Mouse (Mus musculus) midbrain, postnatal 0 days (tissue): Measurements from ENCODE around the gene Kcnk4. TPM values are rescaled to one million over a fixed set of nuclear protein-coding genes. Genes with fewer than 3 reads are reported as not detected.
A peak's percentile ranks its signal among the peaks of the same experiment; 100 is the strongest.

ENCODE experiments used
- ATAC-seq: fragments of 200-750 bp; cut with Nextera tagmentation; 2 replicates; pipeline ENCODE4 v1.8.0; 2017; ENCODE audit warnings: moderate number of reproducible peaks, mild to moderate bottlenecking, moderate TSS enrichment, moderate library complexity; ENCODE audit not compliant: low FRiP score
- DNase-seq: peaks from one replicate; pipeline ENCODE4 v3.0.0-alpha.2; 2015; ENCODE audit warnings: low spot score
- H3K27ac ChIP-seq: fragments of 300-500 bp; sonication (generic); 2 replicates; pipeline ENCODE4 v1.5.1; 2014; ENCODE audit warnings: low read depth, mild to moderate bottlenecking, low read length, mixed read lengths
- H3K27me3 ChIP-seq: fragments of 300-500 bp; sonication (generic); 2 replicates; pipeline ENCODE4 v1.6.1; 2014; ENCODE audit warnings: low read length, control low read depth, mixed read lengths; ENCODE audit not compliant: insufficient read depth
- H3K36me3 ChIP-seq: fragments of 300-500 bp; sonication (generic); 2 replicates; pipeline ENCODE4 v1.6.1; 2014; ENCODE audit warnings: low read length, control low read depth, mixed read lengths; ENCODE audit not compliant: insufficient read depth
- H3K4me1 ChIP-seq: fragments of 300-500 bp; sonication (generic); 2 replicates; pipeline ENCODE4 v1.6.1; 2014; ENCODE audit warnings: mild to moderate bottlenecking, control low read depth, antibody characterized with exemption, low read length, mixed read lengths; ENCODE audit not compliant: insufficient read depth
- H3K4me2 ChIP-seq: fragments of 300-500 bp; sonication (generic); 2 replicates; pipeline ENCODE4 v1.6.1; 2014; ENCODE audit warnings: low read depth, mild to moderate bottlenecking, low read length, mixed read lengths; ENCODE audit not compliant: poor library complexity, severe bottlenecking
- H3K4me3 ChIP-seq: fragments of 300-500 bp; sonication (generic); 2 replicates; pipeline ENCODE4 v1.5.1; 2014; ENCODE audit warnings: low read depth, mild to moderate bottlenecking, low read length, moderate library complexity
- H3K9ac ChIP-seq: fragments of 300-500 bp; sonication (generic); replicated peaks from 2 replicates; pipeline ENCODE4 v1.6.1; 2014; ENCODE audit warnings: mild to moderate bottlenecking, low read length, moderate library complexity, mixed read lengths; ENCODE audit not compliant: poor library complexity, severe bottlenecking
- H3K9me3 ChIP-seq: fragments of 300-500 bp; sonication (generic); 2 replicates; pipeline ENCODE4 v1.6.1; 2016; ENCODE audit warnings: low read length, control low read depth
- CTCF ChIP-seq: IDR thresholded peaks from 2 replicates; pipeline ENCODE4 v1.5.1; 2016; ENCODE audit warnings: antibody characterized with exemption, mild to moderate bottlenecking
- WGBS: fragments of 180-500 bp; shearing (Covaris S2); extraction: QIAGEN DNeasy Blood & Tissue Kit; methylation state at CpG from one replicate; pipeline ENCODE4 v1.1.7; 2014; 5-methylcytosine and 5-hydroxymethylcytosine counted together
- polyA plus RNA-seq: library from polyadenylated mRNA; unstranded; fragments of >200 nt; fragmentation: Nextera tagmentation; extraction: Ambion mirVana; gene quantifications from 2 replicates; pipeline ENCODE4 v1.2.1, GENCODE M21; 2015
- total RNA-seq: library from RNA; depleted of rRNA; stranded (reverse); fragments of >200 nt; gene quantifications from 2 replicates; pipeline ENCODE4 v1.2.3, GENCODE M21; 2014; rRNA removed

The Kcnk4 gene
- total RNA-seq (7.9 and 13.6 TPM in 2 replicates), polyA plus RNA-seq (17.8 and 18.0 TPM in 2 replicates)

DNA sequence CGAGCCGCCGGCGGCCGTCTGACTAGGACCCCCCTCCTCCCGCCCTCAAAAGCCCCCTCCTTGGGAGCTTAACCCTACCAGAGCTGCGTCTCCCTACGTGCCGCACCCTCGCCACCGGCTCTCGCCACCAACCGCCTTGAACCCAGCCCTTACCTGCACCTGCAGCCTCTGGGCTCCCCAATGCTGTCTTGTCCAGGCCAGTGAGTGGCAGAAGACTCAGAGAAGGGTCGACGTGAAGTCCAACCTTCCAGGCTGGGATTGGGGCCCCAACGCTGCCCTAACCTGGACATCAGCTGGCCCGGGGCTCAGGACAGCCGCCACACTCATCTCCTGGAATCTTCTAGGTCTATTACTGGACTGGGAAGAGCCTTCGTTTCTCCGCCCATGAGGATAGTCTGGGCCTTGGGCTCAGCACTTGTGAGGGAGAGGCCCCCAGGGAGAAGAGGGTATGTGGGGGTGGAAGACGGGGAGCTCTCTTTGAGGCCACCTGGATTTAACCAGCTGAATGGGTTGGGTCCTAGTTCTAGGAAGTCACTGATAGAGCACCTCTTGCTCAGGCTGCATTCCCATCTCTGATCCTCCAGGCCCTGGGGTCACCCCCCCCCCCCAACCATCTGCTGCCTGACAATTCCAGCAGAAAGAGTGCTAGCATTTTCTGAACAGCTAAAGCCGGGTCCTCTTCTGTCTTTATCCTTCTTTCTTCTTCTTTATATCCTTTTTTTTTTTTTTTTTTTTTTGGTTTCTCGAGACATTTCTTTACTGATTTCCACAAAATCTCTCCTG is at the start of gene Kcnk4:
Gene Kcnk4, minus strand, starts transcription at position 321 of the 783 bp plus-strand sequence.
- Histone ChIP-seq H3K27ac (0 out of 2 replicates have a peak within 1 kb of the TSS, but pooled peaks have one; percentile 32), H3K36me3 (peaks cover 8% of the 10 kb centered on the region), H3K4me2 (peak within 1 kb of the TSS; percentile 83), H3K4me3 (peak within 1 kb of the TSS; percentile 51), H3K9ac (peak within 1 kb of the TSS; percentile 62), H3K9me3 (no peaks in the 10 kb centered on the region), H3K27me3 (peaks cover 35% of the 10 kb centered on the region), H3K4me1 (peaks cover 11% of the 10 kb centered on the region; the same call in 1 of the 2 replicates)
- TF ChIP-seq CTCF = no peak
- WGBS = 8% methylated on average over 23 of the region's 23 CpGs
- ATAC-seq (peak; percentile 35), DNase-seq (no peak)

DNA sequence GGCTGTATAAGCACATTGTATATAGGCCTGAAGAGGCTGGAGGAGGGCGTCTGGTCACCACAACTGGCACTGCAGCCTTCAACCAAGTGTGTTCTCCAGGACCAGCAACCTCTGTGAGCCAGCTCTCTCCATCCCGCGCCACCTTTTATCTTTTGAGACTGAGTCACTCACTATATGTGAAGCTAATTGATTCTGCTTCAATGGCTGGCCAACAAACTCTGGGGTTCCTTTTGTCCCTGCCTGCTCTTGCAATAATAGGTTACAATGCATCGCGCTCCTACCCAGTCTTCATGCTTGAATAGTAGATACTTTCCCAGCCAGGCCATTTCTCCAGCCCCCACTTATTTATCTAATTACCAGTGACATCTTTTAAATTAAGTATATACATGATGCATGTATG is 49.3 kb upstream of the Kcnk4 start:
- Histone ChIP-seq H3K9me3 (no peaks in the 10 kb centered on the region), H3K27me3 (no peaks in the 10 kb centered on the region), H3K4me1 (peaks cover 14% of the 10 kb centered on the region), H3K9ac (no peak overlapping the region), H3K4me2 (no peak overlapping the region), H3K27ac (no peak overlapping the region), H3K4me3 (no peak overlapping the region), H3K36me3 (0 out of 2 replicates have a peak, but pooled peaks cover 14% of the 10 kb centered on the region)
- no peak for ATAC-seq
- WGBS = 76% methylated on average over 5 of the region's 5 CpGs
- no peak for TF ChIP-seq CTCF
- no peak for DNase-seq

DNA sequence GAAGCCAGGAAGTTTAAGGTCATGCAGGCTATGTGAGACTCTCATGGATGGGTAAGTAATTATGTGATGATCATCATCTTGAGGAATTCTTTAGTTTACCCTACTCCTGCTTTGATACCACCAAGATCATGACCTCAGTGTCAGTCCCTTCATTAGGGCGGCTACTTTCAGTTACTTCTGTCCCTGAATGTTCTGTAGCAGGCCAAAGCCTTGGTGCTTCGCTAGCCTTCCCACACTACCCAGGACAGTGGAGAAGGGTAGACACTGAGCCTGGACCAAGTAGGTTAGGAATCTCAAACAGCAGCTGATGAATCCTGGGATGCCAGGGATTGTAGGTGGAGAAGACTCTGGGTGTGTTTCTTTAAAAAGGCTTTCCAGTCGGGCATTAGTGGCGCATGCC is 47.1 kb upstream of the Kcnk4 start:
- ATAC-seq = no peak
- WGBS = 87% methylated on average over 4 of the region's 4 CpGs
- H3K4me3 ChIP-seq = no peak overlapping the region

DNA sequence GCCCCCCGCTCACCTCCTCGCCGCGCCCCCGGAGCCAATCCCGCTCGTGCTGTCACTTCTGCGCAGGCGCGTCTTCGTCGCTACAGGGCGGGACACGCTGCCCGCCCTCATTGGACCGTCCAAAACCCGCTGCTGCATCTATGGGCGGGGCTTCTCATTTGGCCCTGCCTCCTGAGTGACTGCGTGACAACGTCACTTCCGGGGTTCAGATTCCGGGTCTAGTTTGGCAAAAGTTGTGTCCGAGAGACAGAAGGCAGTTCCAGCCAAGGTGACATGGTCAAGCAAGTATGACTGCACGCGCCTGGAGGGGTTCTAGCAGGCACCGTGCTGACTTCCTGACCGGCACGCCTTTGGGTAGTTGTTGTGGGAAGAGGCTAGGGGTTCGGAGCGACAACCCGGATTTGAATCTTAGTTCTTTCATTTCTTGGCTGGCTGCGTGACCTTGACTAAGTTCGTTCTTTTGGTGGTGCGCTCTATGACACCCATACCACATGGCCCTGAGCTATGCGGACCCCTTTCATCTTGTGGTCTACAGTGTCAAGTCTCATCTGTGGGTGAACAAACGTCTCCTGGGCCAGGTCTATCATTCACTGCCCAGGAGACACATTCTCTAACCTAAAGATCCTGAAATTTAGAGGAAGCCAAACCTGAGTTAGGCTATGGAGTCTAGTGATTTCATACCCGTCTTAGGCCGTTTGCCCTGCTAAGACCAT is 46.2 kb upstream of the Kcnk4 start, which contains the start of gene Fkbp2:
Gene Fkbp2, minus strand, starts transcription at position 121 of the 713 bp plus-strand sequence.
- Histone ChIP-seq H3K4me2 (peak within 1 kb of the TSS; percentile 84), H3K27me3 (no peaks in the 10 kb centered on the region), H3K4me3 (peak within 1 kb of the TSS; percentile 65), H3K4me1 (peaks cover 19% of the 10 kb centered on the region; the same call in 1 of the 2 replicates), H3K27ac (peak within 1 kb of the TSS; percentile 95), H3K36me3 (peaks cover 27% of the 10 kb centered on the region), H3K9me3 (no peaks in the 10 kb centered on the region), H3K9ac (peak within 1 kb of the TSS; percentile 74)
- peak; percentile 99 for DNase-seq
- peak; percentile 89 for ATAC-seq
- no peak for TF ChIP-seq CTCF
- 2% methylated on average over 33 of the region's 38 CpGs for WGBS

More for the DNA sequence above, 47.1 kb upstream of the Kcnk4 start:
- TF ChIP-seq CTCF = no peak
- Histone ChIP-seq H3K9ac (no peak overlapping the region), H3K9me3 (no peaks in the 10 kb centered on the region), H3K36me3 (peaks cover 27% of the 10 kb centered on the region), H3K27me3 (no peaks in the 10 kb centered on the region), H3K27ac (no peak overlapping the region), H3K4me1 (peaks cover 20% of the 10 kb centered on the region; the same call in 1 of the 2 replicates), H3K4me2 (no peak overlapping the region)
- no peak for DNase-seq

DNA sequence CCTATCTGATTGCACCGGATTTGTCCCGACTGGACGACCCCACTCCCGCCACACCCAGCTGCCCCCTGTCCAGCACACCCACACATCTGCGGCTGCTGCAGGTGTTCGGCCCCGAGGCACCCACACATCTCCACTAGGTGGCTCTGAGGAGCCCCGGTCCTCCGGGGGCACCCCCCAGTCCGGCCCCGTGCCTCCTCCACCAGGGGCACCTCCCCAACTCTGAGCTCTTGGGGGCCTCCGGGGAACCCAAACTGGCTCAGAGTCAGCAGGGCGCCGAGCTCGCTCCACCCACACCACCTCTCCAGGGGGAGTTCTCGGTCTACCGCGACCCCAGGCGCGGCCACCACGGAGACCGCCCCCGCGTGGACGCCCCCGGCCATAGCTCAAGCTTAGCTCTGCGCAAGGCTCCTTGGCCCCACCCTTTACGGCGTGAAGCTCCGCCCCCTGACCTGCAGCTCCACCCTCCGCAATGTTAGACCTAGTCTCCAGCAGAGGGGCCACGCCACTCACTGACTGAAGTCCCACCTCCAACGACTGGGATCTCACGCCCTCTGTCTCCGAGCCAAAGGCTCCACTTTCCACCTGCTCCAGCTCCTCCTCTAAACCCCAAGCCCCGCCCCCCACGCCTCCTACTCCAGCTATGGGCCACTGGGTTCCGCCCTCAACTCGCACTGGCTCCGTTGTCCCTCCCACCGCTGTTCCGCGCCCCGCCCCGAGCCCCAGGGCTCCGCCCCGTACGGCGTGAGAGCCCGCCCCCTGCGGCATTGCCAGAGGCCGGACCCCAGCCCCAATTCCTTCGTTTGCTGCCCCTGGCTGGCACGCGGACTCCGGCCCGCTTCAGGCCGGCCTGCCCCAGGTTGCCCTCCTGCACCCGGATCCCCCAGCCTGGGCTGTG is 45.4 kb upstream of the Kcnk4 start:
- Histone ChIP-seq H3K9ac (peak overlapping the region; percentile 74), H3K4me1 (peaks cover 19% of the 10 kb centered on the region; the same call in 1 of the 2 replicates), H3K9me3 (no peaks in the 10 kb centered on the region), H3K27me3 (no peaks in the 10 kb centered on the region), H3K27ac (peak overlapping the region; percentile 95), H3K4me3 (peak overlapping the region; percentile 65), H3K36me3 (peaks cover 20% of the 10 kb centered on the region), H3K4me2 (peak overlapping the region; percentile 84)
- ATAC-seq (peak; percentile 90), DNase-seq (peak; percentile 99)
- WGBS = 1% methylated on average over 56 of the region's 59 CpGs
- TF ChIP-seq CTCF = peak; percentile 71
